Mouse (Mus musculus) B cell, adult 2 months (primary cell): ENCODE results near the gene Dnaja4.

Source experiments
- DNase-seq, 2 experiments: peaks; one replicate each; pipeline ENCODE4 v3.0.0; 2022

Gene Dnaja4

DNA sequence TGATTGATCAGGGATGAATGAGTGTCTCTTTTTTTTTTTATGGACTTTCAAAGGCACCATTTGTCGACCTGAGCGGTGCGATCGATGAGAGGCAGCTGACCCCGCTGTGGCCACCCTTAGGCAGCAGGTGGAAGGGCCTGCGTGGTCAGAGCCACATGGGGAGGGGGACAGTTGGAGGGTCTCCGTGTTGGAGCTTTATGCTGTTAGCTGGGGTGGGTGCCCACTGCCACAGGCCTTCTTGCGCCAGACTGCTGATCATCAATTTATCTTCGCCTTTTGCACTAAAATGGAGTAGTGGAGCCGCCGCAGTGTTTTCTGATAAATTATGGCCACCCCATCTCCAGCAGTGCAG is 54.2 kb downstream of the Dnaja4 start:
- DNase-seq, result no peak

GRCm38 (mm10) chr9:54759592-54759991 is 60.9 kb downstream of the Dnaja4 start:
- DNase-seq, result no peak

GRCm38 (mm10) chr9:54764091-54764490 is 65.4 kb downstream of the Dnaja4 start:
- DNase-seq, result no peak

- DNase-seq, result no peak
Observed at GRCm38 (mm10) chr9:54764561-54765217, 66.0 kb downstream of the Dnaja4 start, which contains the start of gene Crabp1. TSS of gene Crabp1 (plus strand) at chr9:54764748.

- DNase-seq, result no peak
Observed at GRCm38 (mm10) chr9:54765336-54766085, 66.8 kb downstream of the Dnaja4 start.
